Mouse (Mus musculus): Measurements from ENCODE around the gene Tctn1. TPM values are rescaled to one million over a fixed set of nuclear protein-coding genes. Genes with fewer than 3 reads are reported as not detected.

Tctn1 gene
- total RNA-seq, 2 experiments from 2014 or later: 15.0 to 17.3 TPM

DNA sequence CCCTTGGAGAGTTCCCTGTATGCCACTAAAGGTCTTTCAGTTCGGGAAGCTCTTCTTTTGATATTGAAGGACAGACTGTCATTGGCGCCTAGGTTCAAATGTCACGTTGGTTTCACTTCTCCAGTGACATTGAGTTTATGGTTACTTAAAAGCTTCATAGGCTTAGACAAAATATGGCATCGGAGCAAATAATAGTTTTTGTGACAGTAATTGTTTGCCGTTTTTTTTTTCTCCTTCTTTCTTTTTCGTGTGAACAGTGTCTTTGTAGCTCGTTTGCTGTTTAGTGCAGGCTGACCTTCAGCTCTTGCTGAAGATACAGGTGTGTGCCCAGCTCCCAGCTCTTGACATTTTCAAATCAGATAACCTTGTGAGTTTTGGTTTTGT, 21.5 kb upstream of the Tctn1 start:
- DNase-seq (ENCODE audit: low spot score in 2 of 2): no peak

DNA sequence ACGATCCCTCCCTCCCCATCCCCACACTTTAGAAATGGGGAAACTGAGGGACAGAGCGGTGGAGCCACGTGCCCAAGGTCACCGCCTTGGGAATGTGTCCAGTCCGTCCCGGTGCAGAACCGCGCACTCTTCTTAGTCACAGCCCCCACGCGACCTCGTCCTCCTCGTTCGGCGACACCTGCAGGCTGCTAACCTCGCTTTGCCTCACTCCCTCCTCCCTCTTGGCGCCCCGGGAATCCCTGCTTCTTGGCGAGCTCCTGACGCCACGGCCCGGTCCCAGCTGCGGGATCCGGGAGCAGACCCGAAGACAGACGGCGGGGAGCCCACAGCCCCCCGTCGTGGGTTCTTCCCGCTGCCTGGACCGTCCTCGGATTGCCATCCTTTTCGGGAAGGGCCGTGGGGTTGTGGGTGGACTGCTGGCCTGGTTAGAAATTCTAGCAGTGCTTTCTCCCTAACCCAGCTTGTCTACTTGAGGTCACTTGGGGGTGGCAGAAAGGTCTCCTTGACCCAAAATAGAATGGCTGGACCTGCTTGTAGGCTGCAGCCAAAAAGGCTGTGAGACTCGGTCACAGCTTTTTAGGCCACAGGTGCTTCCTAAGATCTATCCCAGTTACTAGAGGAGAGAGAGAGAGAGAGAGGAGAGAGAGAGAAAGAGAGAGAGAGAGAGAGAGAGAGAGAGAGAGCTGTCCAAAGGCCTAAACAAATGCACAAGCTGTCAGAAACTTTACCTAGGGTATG, 20.9 kb upstream of the Tctn1 start:
- DNase-seq (ENCODE audit: low spot score in 2 of 2): peak in 1 of 2 experiments; percentile 52

DNA sequence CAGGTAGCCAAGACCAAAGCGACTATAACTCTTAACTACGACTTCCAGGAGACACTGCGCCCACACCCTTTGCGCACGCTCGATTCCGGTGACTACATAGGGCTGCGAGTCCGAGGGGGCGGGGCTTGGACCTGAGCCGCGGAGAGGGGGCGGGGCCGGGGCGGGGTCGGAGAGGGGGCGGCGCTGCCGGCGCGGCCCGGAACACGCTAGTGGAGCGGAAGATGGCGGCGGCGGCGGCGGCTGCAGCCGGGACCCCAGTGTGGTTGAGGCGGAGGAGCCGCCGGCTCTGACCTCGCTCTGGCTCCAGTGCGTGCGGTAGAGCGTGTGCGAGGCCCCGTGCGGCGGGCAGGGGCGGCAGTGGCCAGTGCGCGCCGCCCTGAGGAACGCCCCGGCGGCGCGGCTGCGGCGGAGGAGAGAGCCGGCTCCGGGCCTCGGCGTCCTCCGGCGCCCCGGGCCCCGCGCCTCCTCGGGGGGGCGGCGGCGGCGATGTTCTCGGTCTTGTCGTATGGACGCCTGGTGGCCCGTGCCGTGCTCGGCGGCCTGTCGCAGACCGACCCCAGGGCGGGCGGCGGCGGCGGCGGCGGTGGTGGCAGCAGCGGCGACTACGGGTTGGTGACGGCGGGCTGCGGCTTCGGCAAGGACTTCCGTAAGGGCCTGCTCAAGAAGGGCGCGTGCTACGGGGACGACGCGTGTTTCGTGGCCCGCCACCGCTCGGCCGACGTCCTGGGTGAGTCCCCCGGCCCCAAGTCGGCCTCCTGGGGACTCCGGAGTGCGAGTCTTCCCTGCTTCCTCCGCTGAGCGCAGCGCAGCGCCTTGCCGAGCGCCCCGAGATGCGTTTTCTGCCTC, 20.1 kb upstream of the Tctn1 start, which contains the start of gene Pptc7:
TSS of gene Pptc7 (plus strand) at position 183 of the 846 bp plus-strand sequence.
- DNase-seq (ENCODE audit: low spot score in 2 of 2): peak; percentile 86 to 92

DNA sequence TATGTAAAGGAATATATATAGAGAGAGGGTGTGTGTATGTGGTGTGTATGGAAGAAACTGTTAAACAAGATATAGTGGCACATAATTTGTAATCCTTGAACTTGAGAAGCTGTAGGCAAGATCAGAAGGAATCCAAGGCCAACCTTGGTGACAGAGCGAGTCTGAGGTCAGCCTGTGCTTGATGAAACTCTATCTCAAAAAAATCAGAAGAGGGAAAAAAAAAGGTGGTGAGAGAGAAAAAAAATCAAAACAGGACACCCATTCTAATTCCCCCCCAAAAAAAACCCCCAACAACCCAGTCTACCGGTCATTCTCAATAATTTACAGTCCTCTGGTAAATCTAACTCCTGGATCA, 19.5 kb upstream of the Tctn1 start:
- DNase-seq (ENCODE audit: low spot score in 2 of 2): no peak

DNA sequence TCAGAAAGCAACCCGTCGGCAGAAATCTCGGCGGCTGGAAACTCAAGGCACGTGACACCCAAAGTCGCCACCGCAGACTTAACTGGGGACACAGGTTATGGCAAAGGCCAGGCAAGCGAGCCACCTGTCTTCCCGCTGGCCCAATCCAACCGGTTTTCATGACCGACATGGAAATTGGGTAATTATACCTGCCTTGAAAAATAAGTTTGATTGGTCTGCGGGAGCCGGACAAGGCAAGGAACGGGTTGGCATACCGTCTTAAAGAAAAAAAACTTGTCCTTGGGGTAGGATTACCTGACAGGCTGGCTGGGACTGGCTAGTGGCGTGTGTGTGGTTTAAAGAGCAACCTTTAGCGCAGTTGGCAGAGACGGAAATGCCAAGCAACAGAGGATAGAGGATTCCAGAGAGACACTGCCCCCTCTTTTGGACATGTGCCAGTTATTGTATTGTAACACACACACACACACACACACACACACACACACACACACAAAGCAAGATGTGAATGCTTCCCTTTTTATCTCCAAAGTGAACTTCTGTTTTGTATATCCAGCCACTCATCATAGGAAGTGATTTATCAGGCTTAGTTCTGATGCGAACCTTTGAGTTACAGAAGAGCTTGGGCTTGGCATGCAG, 16.7 kb upstream of the Tctn1 start:
- no peak for DNase-seq (ENCODE audit: low spot score in 2 of 2)

DNA sequence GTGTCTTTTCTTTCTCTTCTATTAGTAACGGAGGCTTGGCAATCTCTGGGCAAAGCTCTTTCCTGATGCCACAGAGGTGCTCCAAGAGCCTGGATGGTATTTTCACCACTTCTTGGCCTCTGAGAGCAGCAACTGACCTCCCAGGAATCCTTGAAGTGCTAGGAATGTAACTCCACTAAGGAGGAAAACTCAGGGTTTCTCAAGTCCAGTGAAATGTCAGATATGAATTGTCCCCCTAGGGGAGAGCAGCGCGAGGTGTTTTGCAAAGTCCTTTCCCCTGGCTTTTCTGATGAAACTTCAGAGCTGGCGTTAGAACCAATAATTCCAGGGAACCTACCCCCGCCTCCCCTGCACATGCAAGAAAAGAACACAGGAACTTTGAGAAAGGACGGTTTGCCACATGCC, 16.2 kb upstream of the Tctn1 start:
- no peak for DNase-seq (ENCODE audit: low spot score in 2 of 2)

- no peak for DNase-seq (ENCODE audit: low spot score in 2 of 2)
Observed at GRCm38 (mm10) chr5:122279799-122280421, 15.7 kb upstream of the Tctn1 start.

DNA sequence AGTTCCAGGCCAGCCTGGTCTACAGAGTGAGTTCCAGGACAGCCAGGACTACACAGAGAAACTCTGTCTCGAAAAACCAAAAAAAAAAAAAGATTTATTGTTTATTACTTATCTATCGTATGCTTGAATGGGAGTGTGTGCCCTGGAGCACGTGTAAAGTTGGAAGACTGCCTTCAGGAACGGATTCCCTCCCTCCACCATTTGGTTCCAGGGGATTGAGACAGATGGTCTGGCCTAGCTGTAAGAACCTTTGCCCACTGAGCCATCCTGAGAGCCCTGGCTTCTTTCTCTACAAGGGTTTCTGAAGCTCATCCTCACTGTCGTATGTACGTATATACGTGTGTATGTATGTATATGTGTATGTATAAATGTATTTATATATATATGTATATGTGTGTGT, 14.7 kb upstream of the Tctn1 start:
- no peak for DNase-seq (ENCODE audit: low spot score in 2 of 2)

DNA sequence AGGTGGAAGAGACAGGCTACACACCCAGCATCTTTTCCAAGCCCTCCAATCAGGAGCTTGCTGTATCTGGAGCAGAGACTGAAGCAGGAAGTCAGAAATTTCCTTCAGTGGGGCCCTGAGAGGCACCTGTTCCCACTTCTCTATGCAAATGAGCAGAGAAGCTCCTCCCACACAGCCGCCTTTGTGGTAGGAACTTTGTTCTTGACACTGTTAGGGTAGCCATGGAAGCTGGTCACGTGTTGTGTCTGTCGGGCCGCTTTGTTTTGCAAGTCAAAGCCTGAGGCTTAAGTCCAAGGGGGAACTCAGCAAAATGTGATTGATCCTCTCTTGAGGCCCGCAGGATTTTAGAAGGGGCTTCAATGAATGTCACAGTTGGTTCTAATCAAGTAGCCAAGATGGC, 10.5 kb upstream of the Tctn1 start:
- DNase-seq (ENCODE audit: low spot score in 2 of 2): no peak

- no peak for DNase-seq (ENCODE audit: low spot score in 2 of 2)
Observed at GRCm38 (mm10) chr5:122272821-122273220, 8.6 kb upstream of the Tctn1 start.

- DNase-seq (ENCODE audit: low spot score in 2 of 2): no peak
Observed at GRCm38 (mm10) chr5:122268858-122269604, 4.8 kb upstream of the Tctn1 start.

GRCm38 (mm10) chr5:122267899-122268298, 3.6 kb upstream of the Tctn1 start:
- peak; percentile 86 for DNase-seq (ENCODE audit: low spot score in 2 of 2)

DNA sequence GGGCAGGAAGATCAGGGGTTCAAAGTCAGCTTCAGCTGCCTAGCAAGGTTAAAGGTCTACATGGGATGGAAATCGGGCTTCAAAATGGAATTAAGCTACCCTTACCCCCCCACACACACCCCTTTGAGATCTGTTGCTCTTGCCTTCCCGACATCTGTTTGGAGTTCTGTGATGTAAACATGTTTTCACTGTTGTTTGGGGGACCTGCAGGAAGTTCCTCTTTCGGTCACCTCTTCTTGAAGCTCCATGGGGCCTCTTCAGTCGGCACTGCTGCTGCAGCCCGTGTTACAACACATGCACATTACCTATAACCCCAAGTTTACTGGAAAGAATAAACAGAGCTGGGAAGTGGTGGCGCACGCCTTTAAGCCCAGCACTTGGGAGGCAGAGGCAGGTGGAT, 2.9 kb upstream of the Tctn1 start:
- no peak for DNase-seq (ENCODE audit: low spot score in 2 of 2)

GRCm38 (mm10) chr5:122265942-122266341, 1.7 kb upstream of the Tctn1 start:
- DNase-seq (ENCODE audit: low spot score in 2 of 2): no peak

DNA sequence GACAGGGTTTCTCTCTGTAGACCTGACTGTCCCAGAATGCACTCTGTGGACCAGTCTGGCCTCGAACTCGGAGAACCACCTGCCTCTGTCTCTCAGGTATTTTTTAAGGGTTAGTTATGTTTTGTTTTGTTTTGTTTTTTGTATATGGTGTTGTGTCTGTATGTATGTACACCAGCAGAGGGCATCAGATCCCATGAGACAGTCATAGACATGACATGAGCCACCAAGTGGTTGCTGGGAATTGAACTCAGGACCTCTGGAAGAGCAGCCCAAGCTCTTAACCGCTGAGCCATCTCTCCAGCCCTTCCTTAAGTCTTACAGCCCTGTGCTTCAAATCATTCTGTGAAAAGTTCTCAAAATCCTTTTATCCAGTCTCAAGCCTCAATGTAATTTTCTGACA, 927 bp upstream of the Tctn1 start:
- DNase-seq (ENCODE audit: low spot score in 2 of 2): no peak

- no peak for DNase-seq (ENCODE audit: low spot score in 2 of 2)
Observed at GRCm38 (mm10) chr5:122262104-122262503, 2.2 kb downstream of the Tctn1 start.

DNA sequence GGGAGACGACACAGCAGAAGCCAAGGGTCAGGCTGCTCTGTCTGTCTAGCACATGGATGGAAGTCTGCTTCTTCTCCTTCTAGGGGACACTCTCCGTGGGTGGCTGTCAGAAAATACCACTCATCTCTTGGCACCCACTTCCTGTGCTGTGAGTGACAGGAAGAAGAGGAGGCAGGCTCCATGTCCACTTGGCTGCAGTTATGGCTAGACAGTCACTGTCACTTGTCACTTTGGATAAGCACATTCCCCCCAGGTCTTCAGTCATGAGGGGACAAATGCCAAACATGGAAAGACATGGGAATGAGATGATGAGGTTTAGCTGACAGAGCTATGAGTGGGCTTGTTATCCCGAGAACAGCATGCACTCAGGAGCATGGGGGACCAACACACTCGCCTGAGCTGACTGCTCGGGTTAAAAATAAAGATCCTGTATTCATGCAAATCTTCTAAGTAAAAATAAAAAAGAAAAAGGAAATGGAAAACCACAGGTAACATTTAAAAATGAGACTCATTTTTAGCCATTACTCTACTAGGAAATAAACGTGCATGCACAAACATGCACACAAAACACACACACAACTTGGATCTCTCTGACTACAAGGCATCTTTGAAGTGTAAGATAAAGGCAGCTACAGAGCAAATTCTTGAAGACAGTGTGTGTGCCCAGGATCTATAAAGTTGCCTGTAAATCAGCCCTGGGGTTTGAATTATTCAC, 6.1 kb downstream of the Tctn1 start:
- DNase-seq (ENCODE audit: low spot score in 2 of 2): no peak

DNA sequence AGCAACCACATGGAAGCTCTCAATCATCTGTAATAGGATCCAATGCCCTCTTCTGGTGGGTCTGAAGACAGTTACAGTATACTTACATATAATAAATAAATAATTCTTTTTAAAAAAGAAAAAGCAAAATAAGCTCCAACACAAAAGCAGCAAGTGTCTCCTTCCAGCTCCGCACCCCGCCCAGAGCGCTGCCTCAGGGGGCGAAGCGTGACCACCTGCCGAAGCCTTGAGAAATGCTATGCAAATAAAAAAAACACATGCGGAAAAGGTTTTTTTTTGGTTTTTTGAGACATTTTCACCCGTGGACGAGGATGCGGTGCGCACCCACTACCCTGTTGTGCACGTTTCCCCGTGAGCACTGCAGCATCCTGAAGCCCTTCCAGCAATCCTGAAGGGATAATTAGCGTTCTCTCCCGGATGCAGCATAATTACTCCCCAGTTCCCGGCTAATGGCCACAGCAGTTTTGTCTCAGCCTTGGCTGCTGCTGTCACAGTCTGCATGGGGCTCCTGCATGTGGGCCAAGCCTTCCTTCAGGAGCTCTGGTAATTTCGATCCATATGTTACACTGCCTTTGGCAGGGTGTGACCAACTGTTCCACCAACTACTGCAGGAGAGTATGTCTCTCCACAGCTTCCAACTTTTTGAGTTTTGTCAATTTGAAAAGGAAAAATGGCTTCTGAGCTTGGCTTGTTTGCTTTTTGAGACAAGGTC, 12.2 kb downstream of the Tctn1 start:
- no peak for DNase-seq (ENCODE audit: low spot score in 2 of 2)

- no peak for DNase-seq (ENCODE audit: low spot score in 2 of 2)
Observed at GRCm38 (mm10) chr5:122249281-122249680, 15.0 kb downstream of the Tctn1 start.

DNA sequence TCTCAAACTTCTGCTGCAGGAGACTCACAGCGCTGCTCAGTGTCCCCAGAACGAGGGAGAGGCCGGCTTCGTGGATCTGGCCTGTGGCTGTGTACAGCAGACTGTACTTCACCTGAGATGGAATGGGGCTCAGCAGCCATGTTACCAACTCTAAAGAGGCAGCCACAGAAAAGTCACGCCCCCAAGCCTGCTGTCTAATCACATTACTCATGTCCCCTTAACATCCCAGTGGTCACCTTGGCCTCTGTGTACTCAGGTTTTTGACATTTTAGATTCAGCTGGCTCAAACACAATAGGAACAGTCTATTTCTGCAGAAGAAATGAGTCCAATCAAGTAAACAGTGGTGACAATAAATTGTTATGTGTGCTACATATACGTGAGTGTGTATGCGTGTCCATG, 16.3 kb downstream of the Tctn1 start:
- DNase-seq (ENCODE audit: low spot score in 2 of 2): no peak

Data from layer of hippocampus, postnatal 10 days (tissue).